Mouse (Mus musculus): ENCODE measurements at regions not wholly inside any gene's neighbourhood (a gene's known extent, or its start where the extent isn't known, plus 50 kb on each side); places are given as distances from the start of the nearest gene placed in this dataset.

DNA sequence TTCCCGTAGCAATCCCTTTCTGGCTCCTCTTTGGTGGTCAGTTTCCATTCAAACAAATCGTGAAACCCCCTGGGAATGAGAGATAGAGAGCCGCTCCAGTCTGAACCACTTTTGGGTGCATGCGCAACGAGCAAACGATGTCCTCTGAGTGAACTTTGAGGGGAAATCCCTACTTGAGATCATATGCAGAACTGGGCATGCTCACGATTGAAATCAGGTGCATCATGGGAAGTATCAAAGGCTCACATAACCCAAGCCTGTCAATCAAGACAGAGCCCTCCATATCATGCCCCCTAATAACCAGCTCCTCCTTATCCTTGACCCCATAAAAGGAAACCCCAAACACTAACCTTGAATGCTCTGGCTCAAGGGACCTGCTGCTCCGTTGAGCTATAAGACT is 59.1 kb upstream of the Dio3 start:
- TF ChIP-seq GATA1 (IDR thresholded peaks at IDR 0.05; ENCODE audit: borderline replicate concordance, low read length), result no peak
- no peak for TF ChIP-seq FLI1 (IDR thresholded peaks at IDR 0.05; ENCODE audit: low read length)
